Mouse (Mus musculus) leukemia stem cell, adult 10-12 weeks (primary cell): Measurements from ENCODE around the gene Phykpl. TPM values are rescaled to one million over a fixed set of nuclear protein-coding genes. Genes with fewer than 3 reads are reported as not detected.

Experiments
- polyA plus RNA-seq: library from polyadenylated mRNA; stranded (reverse); fragments of >175 nt; gene quantifications from 2 replicates; pipeline ENCODE4 v1.2.3, GENCODE M21; 2012; ENCODE audit warnings: low replicate concordance

The Phykpl gene
- polyA plus RNA-seq = 5.0 and 20.2 TPM in 2 replicates

DNA sequence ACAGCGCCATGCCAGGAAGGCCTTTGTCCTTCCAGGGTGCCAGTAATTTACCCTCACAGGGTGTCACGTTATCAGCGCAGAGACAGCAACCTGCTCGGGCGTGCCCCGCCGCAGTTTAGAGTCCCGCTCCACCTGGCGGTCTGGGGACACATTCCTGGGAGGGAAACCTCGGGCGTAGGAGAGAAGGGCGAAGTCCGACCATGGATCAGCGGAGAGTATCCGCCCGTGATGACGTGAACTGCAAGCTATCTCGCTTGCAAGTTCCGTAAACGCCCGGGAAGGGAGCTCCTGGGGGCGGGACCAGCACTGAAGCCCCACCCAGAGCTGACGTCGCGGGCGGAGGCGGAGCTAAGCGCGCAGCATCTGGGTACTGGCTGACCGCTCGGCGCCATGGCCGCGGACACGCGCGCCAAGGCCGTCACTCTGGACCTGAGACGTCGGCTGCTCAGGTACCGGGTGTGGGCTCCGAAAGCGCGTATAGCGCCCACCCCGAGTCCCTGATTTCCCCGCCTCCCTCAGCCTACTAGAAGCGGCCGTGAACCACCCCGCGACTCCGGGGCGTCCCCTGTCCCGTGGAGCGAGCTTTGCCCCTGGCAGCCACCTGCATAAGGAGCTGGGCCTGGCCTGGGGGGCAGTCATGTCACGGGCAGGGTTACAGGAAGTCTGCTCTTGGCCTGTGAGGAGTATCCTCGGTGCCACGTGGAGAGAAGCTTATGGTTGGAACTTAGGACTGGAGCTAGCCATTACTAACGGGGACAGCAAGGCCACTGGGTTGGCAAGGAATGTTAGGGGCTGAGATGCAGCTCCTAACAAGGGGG is at the start of gene Phykpl:
Gene Phykpl, plus strand, starts transcription at position 327 of the 818 bp plus-strand sequence.

DNA sequence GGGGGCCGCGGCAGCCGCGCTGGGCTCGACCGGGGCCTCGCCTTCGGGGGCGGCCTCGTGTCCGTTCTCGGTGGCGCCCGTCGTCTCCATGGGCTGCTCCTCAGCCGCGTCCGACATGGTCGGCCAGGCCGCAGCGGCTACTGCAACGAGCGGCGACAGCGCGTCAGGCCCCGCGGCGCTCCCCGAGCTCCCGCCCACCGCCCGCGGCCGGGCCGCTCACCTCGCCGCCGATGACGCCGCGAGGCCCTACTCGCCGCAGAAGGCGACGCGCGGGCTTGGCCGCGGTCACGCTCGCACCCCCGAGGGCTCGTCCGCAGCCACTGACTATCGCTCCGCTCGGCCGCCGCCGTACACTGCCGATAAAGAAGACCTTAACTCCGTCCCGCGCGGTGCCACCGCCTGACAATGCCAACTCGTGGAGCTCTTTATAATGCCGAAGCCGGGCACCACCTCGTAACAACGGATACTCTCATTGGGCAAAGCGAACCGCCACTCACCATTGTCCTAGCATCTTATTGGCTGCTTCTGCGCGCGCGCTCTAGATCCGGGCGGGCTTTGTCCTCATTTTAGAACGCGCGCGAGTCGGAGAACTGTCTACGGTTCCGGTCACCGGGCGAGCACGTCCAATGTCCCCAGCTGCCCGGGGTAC is 22.0 kb downstream of the Phykpl start, which contains the start of gene Hnrnpab:
Gene Hnrnpab, minus strand, starts transcription at position 401 of the 649 bp plus-strand sequence.

GRCm38 (mm10) chr11:51619409-51620060 is 35.0 kb downstream of the Phykpl start, which contains the start of gene Nhp2:
Gene Nhp2, plus strand, starts transcription at chr11:51619735.

GRCm38 (mm10) chr11:51635525-51636322 is 51.2 kb downstream of the Phykpl start, which contains the start of gene Rmnd5b:
Gene Rmnd5b, minus strand, starts transcription at chr11:51635896.

GRCm38 (mm10) chr11:51650691-51651515 is 66.3 kb downstream of the Phykpl start, which contains the start of the genes N4bp3 and D930048N14Rik:
Gene N4bp3, minus strand, starts transcription at chr11:51650842.
Gene D930048N14Rik, plus strand, starts transcription at chr11:51650954.

Other genes with a start within 250 kb of the Phykpl start
- 778 and 1,071 TPM in 2 replicates for gene Hnrnpab, start 22.1 kb downstream of the Phykpl start, polyA plus RNA-seq
- 119 and 273 TPM in 2 replicates for gene Nhp2, start 35.0 kb downstream of the Phykpl start, polyA plus RNA-seq
- gene Rmnd5b, start 51.1 kb downstream of the Phykpl start, polyA plus RNA-seq = 28.8 and 34.4 TPM in 2 replicates
- gene N4bp3, start 66.1 kb downstream of the Phykpl start, polyA plus RNA-seq = 9.2 and 16.7 TPM in 2 replicates
- 0.35 and 0.56 TPM in 2 replicates for gene D930048N14Rik, start 66.2 kb downstream of the Phykpl start, polyA plus RNA-seq
- gene 0610009B22Rik, start 104.1 kb downstream of the Phykpl start, polyA plus RNA-seq = 0.86 and 1.2 TPM in 2 replicates
- gene Sec24a, start 178.9 kb downstream of the Phykpl start, polyA plus RNA-seq = 35.7 and 39.4 TPM in 2 replicates
- 4.0 and 13.3 TPM in 2 replicates for gene Sar1b, start 178.9 kb downstream of the Phykpl start, polyA plus RNA-seq